Mouse (Mus musculus) heart, embryonic 14.5 days (tissue): Measurements from ENCODE around the gene Gm45261. TPM values are rescaled to one million over a fixed set of nuclear protein-coding genes. Genes with fewer than 3 reads are reported as not detected.

Experiments
- ATAC-seq: fragments of 200-750 bp; cut with Nextera tagmentation; 2 replicates; pipeline ENCODE4 v1.8.0; 2017; ENCODE audit warnings: low read depth, moderate TSS enrichment; ENCODE audit not compliant: insufficient number of reproducible peaks, insufficient read depth, low FRiP score
- H3K27ac ChIP-seq, 2 experiments: fragments of 200-500 bp in 1 of 2; fragments of 300-500 bp in 1 of 2; sonication (generic) in 1 of 2; replicated peaks in 1 of 2; 2 replicates each; pipeline ENCODE4 v1.5.1; 2012 to 2014; ENCODE audit warnings: low read depth in 2 of 2, low read length in 2 of 2, control low read depth in 1 of 2, mild to moderate bottlenecking in 1 of 2, mixed read lengths in 1 of 2; ENCODE audit not compliant: control insufficient read depth in 1 of 2, insufficient read depth in 1 of 2
- H3K27me3 ChIP-seq: fragments of 300-500 bp; sonication (generic); 2 replicates; pipeline ENCODE4 v1.6.1; 2014; ENCODE audit warnings: mild to moderate bottlenecking, low read length, control low read depth; ENCODE audit not compliant: control insufficient read depth, insufficient read depth
- H3K36me3 ChIP-seq: fragments of 300-500 bp; sonication (generic); 2 replicates; pipeline ENCODE4 v1.6.1; 2014; ENCODE audit warnings: mild to moderate bottlenecking, control low read depth, low read length, mixed read lengths; ENCODE audit not compliant: control insufficient read depth, insufficient read depth
- H3K4me1 ChIP-seq, 2 experiments: fragments of 200-500 bp in 1 of 2; fragments of 300-500 bp in 1 of 2; sonication (generic) in 1 of 2; 2 replicates each; pipeline ENCODE4 v1.6.1; 2012 to 2014; ENCODE audit warnings: low read length in 2 of 2, control low read depth in 1 of 2, mixed read lengths in 1 of 2; ENCODE audit not compliant: control insufficient read depth in 2 of 2, insufficient read depth in 2 of 2
- H3K4me2 ChIP-seq: fragments of 300-500 bp; sonication (generic); 2 replicates; pipeline ENCODE4 v1.6.1; 2014; ENCODE audit warnings: mild to moderate bottlenecking, low read length
- H3K4me3 ChIP-seq, 2 experiments: fragments of 200-500 bp in 1 of 2; fragments of 300-500 bp in 1 of 2; sonication (generic) in 1 of 2; 2 replicates each; pipeline ENCODE4 v1.5.1; 2012 to 2014; ENCODE audit warnings: low read length in 2 of 2, mild to moderate bottlenecking in 2 of 2, control low read depth in 1 of 2, low read depth in 1 of 2, moderate library complexity in 1 of 2; ENCODE audit not compliant: control insufficient read depth in 1 of 2, insufficient read depth in 1 of 2
- H3K9ac ChIP-seq: fragments of 300-500 bp; sonication (generic); 2 replicates; pipeline ENCODE4 v1.6.1; 2014; ENCODE audit warnings: mild to moderate bottlenecking, low read length
- H3K9me3 ChIP-seq: fragments of 300-500 bp; sonication (generic); 2 replicates; pipeline ENCODE4 v1.6.1; 2016; ENCODE audit warnings: low read length, control low read depth; ENCODE audit not compliant: control insufficient read depth
- WGBS: fragments of 180-500 bp; shearing (Covaris S2); extraction: QIAGEN DNeasy Blood & Tissue Kit; methylation state at CpG from one replicate; pipeline ENCODE4 v1.1.7; 2014; 5-methylcytosine and 5-hydroxymethylcytosine counted together
- polyA plus RNA-seq: library from polyadenylated mRNA; unstranded; fragments of >200 nt; fragmentation: Nextera tagmentation; extraction: Ambion mirVana; gene quantifications from 2 replicates; pipeline ENCODE4 v1.2.1, GENCODE M21; 2014

The Gm45261 gene
- polyA plus RNA-seq = not detected in 2 replicates

- Histone ChIP-seq H3K9ac (no peak within 1 kb of the TSS), H3K27me3 (no peaks in the 10 kb centered on the region), H3K36me3 (no peaks in the 10 kb centered on the region), H3K4me1 (no peaks in the 10 kb centered on the region), H3K4me2 (no peak within 1 kb of the TSS), H3K27ac (no peak within 1 kb of the TSS), H3K9me3 (no peaks in the 10 kb centered on the region), H3K4me3 (no peak within 1 kb of the TSS)
- no peak for ATAC-seq
- 69% methylated on average over 6 of the region's 6 CpGs for WGBS
Measured at GRCm38 (mm10) chr1:80461348-80461747, at the start of gene Gm45261. TSS of gene Gm45261 (minus strand) at chr1:80461448.

- Histone ChIP-seq H3K9ac (no peak overlapping the region), H3K27me3 (no peaks in the 10 kb centered on the region), H3K4me1 (no peaks in the 10 kb centered on the region), H3K4me2 (no peak overlapping the region), H3K36me3 (no peaks in the 10 kb centered on the region), H3K4me3 (no peak overlapping the region), H3K9me3 (no peaks in the 10 kb centered on the region), H3K27ac (no peak overlapping the region)
- ATAC-seq = no peak
- 90% methylated on average over 2 of the region's 2 CpGs for WGBS
Measured at GRCm38 (mm10) chr1:80504757-80505156, 43.5 kb upstream of the Gm45261 start.

- ATAC-seq = no peak
- no peaks in the 10 kb centered on the region for H3K4me1 ChIP-seq
- no peak overlapping the region for H3K27ac ChIP-seq
- no peak overlapping the region for H3K4me3 ChIP-seq
- no peaks in the 10 kb centered on the region for H3K27me3 ChIP-seq
- H3K9me3 ChIP-seq = no peaks in the 10 kb centered on the region
- H3K36me3 ChIP-seq = no peaks in the 10 kb centered on the region
- no peak overlapping the region for H3K9ac ChIP-seq
- H3K4me2 ChIP-seq = no peak overlapping the region
- 77% methylated on average over 4 of the region's 4 CpGs for WGBS
Measured at GRCm38 (mm10) chr1:80504081-80504480, 42.8 kb upstream of the Gm45261 start.

- Histone ChIP-seq H3K9ac (no peak overlapping the region), H3K4me1 (no peaks in the 10 kb centered on the region), H3K27ac (no peak overlapping the region), H3K36me3 (no peaks in the 10 kb centered on the region), H3K4me2 (no peak overlapping the region), H3K9me3 (no peaks in the 10 kb centered on the region), H3K27me3 (no peaks in the 10 kb centered on the region), H3K4me3 (no peak overlapping the region)
- 77% methylated on average over 9 of the region's 9 CpGs for WGBS
- ATAC-seq = no peak
Measured at GRCm38 (mm10) chr1:80502456-80503165, 41.4 kb upstream of the Gm45261 start.

GRCm38 (mm10) chr1:80499264-80499663 is 38.0 kb upstream of the Gm45261 start:
- Histone ChIP-seq H3K27ac (no peak overlapping the region), H3K27me3 (no peaks in the 10 kb centered on the region), H3K4me3 (no peak overlapping the region), H3K9ac (no peak overlapping the region), H3K4me2 (no peak overlapping the region), H3K9me3 (no peaks in the 10 kb centered on the region), H3K36me3 (no peaks in the 10 kb centered on the region), H3K4me1 (no peaks in the 10 kb centered on the region)
- no peak for ATAC-seq
- WGBS = 80% methylated on average over 7 of the region's 7 CpGs

- no peak overlapping the region for H3K9ac ChIP-seq
- no peaks in the 10 kb centered on the region for H3K4me1 ChIP-seq
- no peak overlapping the region for H3K27ac ChIP-seq
- H3K27me3 ChIP-seq = no peaks in the 10 kb centered on the region
- 76% methylated on average over 4 of the region's 4 CpGs for WGBS
- no peaks in the 10 kb centered on the region for H3K9me3 ChIP-seq
- H3K4me2 ChIP-seq = no peak overlapping the region
- no peak overlapping the region for H3K4me3 ChIP-seq
- no peak for ATAC-seq
- H3K36me3 ChIP-seq = no peaks in the 10 kb centered on the region
Measured at GRCm38 (mm10) chr1:80496360-80496759, 35.1 kb upstream of the Gm45261 start.

GRCm38 (mm10) chr1:80483419-80483818 is 22.2 kb upstream of the Gm45261 start:
- Histone ChIP-seq H3K4me1 (peaks cover 3 to 4% of the 10 kb centered on the region in 2 experiments), H3K9me3 (no peaks in the 10 kb centered on the region), H3K36me3 (no peaks in the 10 kb centered on the region), H3K9ac (no peak overlapping the region), H3K4me3 (no peak overlapping the region), H3K27me3 (no peaks in the 10 kb centered on the region), H3K4me2 (no peak overlapping the region), H3K27ac (peak overlapping the region; percentile 52 to 63; a peak in 3 of 4 replicates)
- 64% methylated on average over 5 of the region's 5 CpGs for WGBS
- ATAC-seq = peak; percentile 54; the same call in 1 of the 2 replicates

- no peaks in the 10 kb centered on the region for H3K9me3 ChIP-seq
- H3K36me3 ChIP-seq = no peaks in the 10 kb centered on the region
- no peak overlapping the region for H3K27ac ChIP-seq
- no peak overlapping the region for H3K9ac ChIP-seq
- H3K27me3 ChIP-seq = no peaks in the 10 kb centered on the region
- 31% methylated on average over 1 of the region's 1 CpGs for WGBS
- no peak overlapping the region for H3K4me2 ChIP-seq
- no peak for ATAC-seq
- H3K4me3 ChIP-seq = no peak overlapping the region
- H3K4me1 ChIP-seq = no peaks in the 10 kb centered on the region
Measured at GRCm38 (mm10) chr1:80474942-80475341, 13.7 kb upstream of the Gm45261 start.
